Mouse (Mus musculus) intestine, embryonic 15.5 days (tissue): ENCODE data around the gene Bora. TPM values are rescaled to one million over a fixed set of nuclear protein-coding genes. Genes with fewer than 3 reads are reported as not detected.
A peak's percentile ranks its signal among the peaks of the same experiment; 100 is the strongest.
"Not testable (repeated sequence)": the region's sequence is repeated elsewhere in the genome, so short reads cannot be mapped to it uniquely, and the experiment has no call there.

Experiments used
- ATAC-seq: fragments of 200-750 bp; cut with Nextera tagmentation; 2 replicates; pipeline ENCODE4 v1.8.0; 2017; ENCODE audit warnings: moderate TSS enrichment, moderate library complexity
- H3K27ac ChIP-seq: fragments of 300-500 bp; sonication (generic); 2 replicates; pipeline ENCODE4 v1.5.1; 2015; ENCODE audit warnings: mild to moderate bottlenecking, inconsistent platforms
- H3K27me3 ChIP-seq: fragments of 300-500 bp; sonication (generic); replicated peaks from 2 replicates; pipeline ENCODE4 v1.6.1; 2015; ENCODE audit warnings: inconsistent platforms
- H3K36me3 ChIP-seq: fragments of 300-500 bp; sonication (generic); 2 replicates; pipeline ENCODE4 v1.6.1; 2015; ENCODE audit warnings: inconsistent platforms
- H3K4me1 ChIP-seq: fragments of 300-500 bp; sonication (generic); replicated peaks from 2 replicates; pipeline ENCODE4 v1.6.1; 2015; ENCODE audit warnings: inconsistent platforms
- H3K4me2 ChIP-seq: fragments of 300-500 bp; sonication (generic); replicated peaks from 2 replicates; pipeline ENCODE4 v1.6.1; 2015; ENCODE audit warnings: mild to moderate bottlenecking, inconsistent platforms
- H3K4me3 ChIP-seq: fragments of 300-500 bp; sonication (generic); replicated peaks from 2 replicates; pipeline ENCODE4 v1.5.1; 2015; ENCODE audit warnings: inconsistent platforms
- H3K9ac ChIP-seq: fragments of 300-500 bp; sonication (generic); 2 replicates; pipeline ENCODE4 v1.6.1; 2015; ENCODE audit warnings: inconsistent platforms
- H3K9me3 ChIP-seq: fragments of 300-500 bp; sonication (generic); 2 replicates; pipeline ENCODE4 v1.6.1; 2016; ENCODE audit warnings: inconsistent platforms
- WGBS: fragments of 180-500 bp; shearing (Covaris S2); methylation state at CpG from one replicate; pipeline ENCODE4 v1.1.7; 2015; 5-methylcytosine and 5-hydroxymethylcytosine counted together
- polyA plus RNA-seq: library from polyadenylated mRNA; unstranded; fragments of >200 nt; fragmentation: Nextera tagmentation; extraction: Ambion mirVana; gene quantifications from 2 replicates; pipeline ENCODE4 v1.2.1, GENCODE M21; 2015

The Bora gene
- polyA plus RNA-seq, result 61.2 and 61.8 TPM in 2 replicates

DNA sequence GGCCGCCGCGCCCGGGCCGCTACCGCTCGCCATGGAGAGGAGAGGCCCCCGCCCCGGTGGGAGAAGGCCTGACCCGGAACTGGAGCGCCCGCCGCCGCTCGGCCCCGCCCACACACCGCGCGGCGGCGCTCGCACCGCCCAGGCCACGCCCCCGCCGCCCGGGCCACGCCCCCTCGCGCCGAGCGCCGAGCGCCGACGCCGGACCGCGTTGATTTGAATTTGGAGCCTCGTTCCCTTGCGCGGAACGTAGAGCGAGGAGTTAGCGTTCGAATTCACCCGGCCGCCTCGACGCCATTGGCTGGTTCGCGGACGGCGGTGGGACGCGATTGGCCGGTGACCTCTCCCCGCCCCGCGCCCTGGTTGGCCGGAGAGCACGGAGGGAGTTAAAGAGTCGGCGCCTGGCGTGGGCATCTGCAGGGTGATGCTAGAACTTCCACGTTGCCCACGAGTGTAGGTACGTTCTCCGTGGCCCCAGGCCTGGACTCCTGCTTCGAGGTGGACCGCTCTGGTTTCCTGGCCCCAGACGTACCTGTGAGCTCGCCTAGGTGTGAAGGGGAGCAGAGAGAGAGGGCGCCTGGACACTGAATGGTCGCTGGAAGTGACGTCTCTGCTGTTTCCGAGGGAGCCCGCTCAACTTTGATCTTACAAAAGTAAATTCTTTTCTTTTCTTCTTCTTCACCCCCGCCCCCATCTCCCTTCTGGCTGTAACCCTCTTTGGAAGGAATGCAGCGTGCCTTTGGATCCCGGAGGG, at the start of gene Bora, which contains the start of gene Mzt1:
Gene Bora, plus strand, starts transcription at position 192 of the 751 bp plus-strand sequence.
Gene Mzt1, minus strand, starts transcription at position 104 of the 751 bp plus-strand sequence.
- no peaks in the 10 kb centered on the region for H3K27me3 ChIP-seq
- peaks cover 14% of the 10 kb centered on the region for H3K4me1 ChIP-seq
- no peaks in the 10 kb centered on the region for H3K9me3 ChIP-seq
- H3K9ac ChIP-seq, result peak within 1 kb of the TSS; percentile 92
- H3K36me3 ChIP-seq, result 0 out of 2 replicates have a peak, but pooled peaks cover 5% of the 10 kb centered on the region
- under 1% methylated on average over 78 of the region's 81 CpGs for WGBS
- H3K4me3 ChIP-seq, result peak within 1 kb of the TSS; percentile 93
- peak within 1 kb of the TSS; percentile 87 for H3K27ac ChIP-seq
- peak; percentile 96 for ATAC-seq
- H3K4me2 ChIP-seq, result peak within 1 kb of the TSS; percentile 61

DNA sequence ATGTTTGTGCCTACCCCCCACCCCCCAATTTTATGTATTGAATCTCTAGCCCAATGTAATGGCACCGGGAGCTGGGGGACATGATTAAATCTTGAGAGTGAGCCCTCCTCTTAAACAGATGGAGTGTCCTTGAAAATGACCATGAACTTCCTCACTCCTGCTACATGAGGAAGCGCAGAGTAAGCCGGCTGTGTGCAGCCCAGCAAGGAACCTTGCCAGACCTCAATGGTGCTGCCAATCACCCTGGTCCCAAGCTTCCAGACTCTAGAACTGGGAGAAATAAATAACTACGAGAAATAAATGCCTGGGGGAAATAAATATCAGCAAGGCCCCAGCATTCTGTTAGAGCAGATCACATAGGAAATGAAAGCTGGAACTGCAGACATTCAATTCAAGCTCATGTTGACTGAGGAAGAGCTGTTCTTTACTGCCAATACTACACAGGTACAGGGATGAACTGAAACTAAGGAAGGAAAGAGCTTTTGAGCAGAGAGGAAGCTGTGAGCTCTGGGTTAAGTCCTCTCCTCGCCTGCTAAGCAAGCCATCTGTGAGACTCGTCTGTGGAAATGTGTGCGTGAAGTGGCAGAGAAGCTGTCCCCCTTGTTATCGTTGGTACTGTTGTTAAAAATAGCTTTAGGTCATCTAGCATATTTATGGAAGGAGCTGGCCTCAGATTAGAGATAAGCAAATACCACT, 35.6 kb upstream of the Bora start:
- Histone ChIP-seq H3K9ac (no peak overlapping the region), H3K4me1 (no peaks in the 10 kb centered on the region), H3K27me3 (no peaks in the 10 kb centered on the region), H3K4me2 (no peak overlapping the region), H3K27ac (no peak overlapping the region), H3K9me3 (no peaks in the 10 kb centered on the region), H3K4me3 (no peak overlapping the region), H3K36me3 (no peaks in the 10 kb centered on the region)
- 0 out of 2 replicates have a peak, but pooled peaks have one; percentile 17 for ATAC-seq
- WGBS, result 55% methylated on average over 8 of the region's 8 CpGs

DNA sequence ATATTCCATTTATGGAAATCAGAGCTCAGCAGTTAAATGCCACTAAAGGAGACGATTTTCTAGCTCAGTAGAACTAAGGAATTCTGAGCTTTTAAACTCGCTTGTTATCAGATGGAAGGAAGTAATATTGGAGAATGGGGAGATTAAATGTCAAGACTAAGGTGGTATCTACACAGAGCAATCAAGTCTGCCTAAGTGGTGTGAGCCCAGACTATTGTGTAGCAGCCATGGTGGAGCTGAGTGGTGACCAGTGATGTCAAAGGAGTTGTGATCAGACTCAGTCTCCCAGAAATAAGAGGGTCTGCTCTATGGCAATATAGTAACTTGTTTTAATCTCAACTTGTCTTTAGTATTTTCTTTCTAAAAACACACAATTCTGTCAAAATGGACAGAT, 35.1 kb upstream of the Bora start:
- Histone ChIP-seq H3K27ac (no peak overlapping the region), H3K36me3 (no peaks in the 10 kb centered on the region), H3K4me3 (no peak overlapping the region), H3K9ac (no peak overlapping the region), H3K27me3 (no peaks in the 10 kb centered on the region), H3K4me2 (no peak overlapping the region), H3K4me1 (no peaks in the 10 kb centered on the region), H3K9me3 (no peaks in the 10 kb centered on the region)
- 33% methylated on average over 2 of the region's 2 CpGs for whole genome bisulfite sequencing
- no peak; the same call in 1 of the 2 replicates for ATAC-seq

DNA sequence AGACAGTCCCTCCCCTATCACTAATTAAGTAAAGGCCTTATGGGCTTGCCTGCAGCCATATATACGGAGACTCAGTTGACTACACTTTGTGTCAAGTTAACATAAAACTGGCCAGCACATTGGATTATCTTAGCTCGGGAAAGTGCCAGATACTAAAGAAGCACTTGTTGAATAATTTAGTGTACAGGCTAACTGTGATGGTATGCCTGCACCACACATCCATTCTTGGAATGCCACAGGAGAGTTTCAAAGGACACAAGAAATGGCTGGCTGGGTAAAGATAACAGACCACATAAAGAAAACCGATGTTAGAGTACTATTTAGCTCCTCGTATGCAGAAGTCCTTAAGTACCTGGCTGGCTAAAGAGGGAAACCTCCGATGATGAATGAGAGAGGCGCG, 27.3 kb upstream of the Bora start:
- Histone ChIP-seq H3K9ac (no peak overlapping the region), H3K27me3 (no peaks in the 10 kb centered on the region), H3K9me3 (no peaks in the 10 kb centered on the region), H3K4me3 (no peak overlapping the region), H3K27ac (no peak overlapping the region), H3K4me2 (no peak overlapping the region), H3K36me3 (no peaks in the 10 kb centered on the region), H3K4me1 (no peaks in the 10 kb centered on the region)
- no peak for ATAC-seq
- WGBS, result 64% methylated on average over 7 of the region's 7 CpGs

DNA sequence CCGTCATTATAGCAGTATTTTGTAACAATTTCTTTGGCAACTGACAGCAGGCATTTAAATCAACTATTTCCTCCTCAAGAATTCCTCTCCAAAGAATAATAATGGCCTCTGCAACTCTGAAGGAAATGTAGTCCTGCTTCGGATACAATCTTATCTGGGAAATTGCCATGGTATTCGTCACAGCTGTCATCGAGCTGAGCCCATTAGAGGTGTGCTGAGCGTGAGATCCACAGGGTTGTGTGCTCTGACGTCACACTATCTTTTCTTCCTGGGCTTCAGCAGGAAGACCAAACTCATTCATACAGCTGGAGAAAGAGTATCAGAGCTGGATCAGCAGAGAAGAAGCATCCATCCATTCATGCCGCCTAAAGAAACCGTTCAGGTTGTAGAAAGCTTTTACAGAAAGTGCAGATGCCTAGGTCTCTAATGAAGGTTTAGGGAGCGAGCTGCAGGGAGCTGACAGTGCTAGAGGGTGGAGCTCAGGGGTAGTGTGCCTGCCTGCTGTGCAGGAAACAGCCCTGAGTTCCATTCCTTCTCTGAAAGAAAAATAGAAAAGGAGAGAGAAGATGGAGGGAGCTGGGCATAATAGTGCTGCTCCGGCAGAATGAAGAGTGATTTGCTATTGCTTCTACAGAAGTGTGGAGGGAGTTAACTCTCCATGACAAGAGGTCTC, 26.8 kb upstream of the Bora start:
- Histone ChIP-seq H3K4me1 (no peaks in the 10 kb centered on the region), H3K27ac (no peak overlapping the region), H3K4me3 (no peak overlapping the region), H3K36me3 (no peaks in the 10 kb centered on the region), H3K9me3 (no peaks in the 10 kb centered on the region), H3K27me3 (no peaks in the 10 kb centered on the region), H3K4me2 (no peak overlapping the region), H3K9ac (no peak overlapping the region)
- no peak for ATAC-seq
- 41% methylated on average over 10 of the region's 10 CpGs for WGBS

DNA sequence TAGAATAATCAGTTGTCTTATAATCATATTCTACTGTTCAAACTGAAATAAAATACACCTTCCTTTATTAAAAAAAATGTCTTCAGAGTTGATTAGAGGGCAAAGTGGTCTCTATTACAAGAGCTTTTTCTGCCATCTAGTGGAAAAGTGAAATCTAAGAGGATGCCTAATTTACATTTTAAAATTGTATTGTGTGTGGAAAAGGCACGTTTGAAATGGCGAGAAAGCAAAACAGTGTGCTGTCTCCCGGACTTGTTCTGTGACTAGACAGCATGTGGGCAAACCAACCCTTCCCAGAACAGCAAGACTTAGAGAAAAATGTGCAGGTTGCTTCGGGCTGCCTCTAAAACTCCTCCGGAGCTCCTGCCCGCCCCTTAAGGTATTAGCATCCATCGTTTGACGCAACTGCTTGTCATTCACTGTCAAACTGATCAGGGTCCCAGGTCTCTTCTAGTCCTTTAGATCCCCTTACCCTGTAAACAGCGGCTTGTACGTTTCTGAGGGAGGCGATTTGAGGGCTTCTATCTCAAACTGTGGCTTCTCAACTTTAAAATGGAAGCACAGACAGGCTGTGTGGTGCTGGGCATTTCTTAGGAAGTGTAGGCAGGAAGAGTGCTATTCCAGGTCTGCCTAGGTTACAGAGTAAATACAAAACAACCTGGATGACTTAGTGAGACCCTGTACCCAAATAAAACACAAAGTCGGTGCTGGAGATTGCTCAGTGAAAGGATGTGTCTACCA, 23.5 kb upstream of the Bora start:
- Histone ChIP-seq H3K27ac (no peak overlapping the region), H3K4me2 (peak overlapping the region; percentile 45), H3K4me3 (no peak overlapping the region), H3K27me3 (no peaks in the 10 kb centered on the region), H3K9ac (no peak overlapping the region), H3K4me1 (no peaks in the 10 kb centered on the region), H3K9me3 (no peaks in the 10 kb centered on the region), H3K36me3 (no peaks in the 10 kb centered on the region)
- WGBS, result 43% methylated on average over 12 of the region's 12 CpGs
- no peak for ATAC-seq

DNA sequence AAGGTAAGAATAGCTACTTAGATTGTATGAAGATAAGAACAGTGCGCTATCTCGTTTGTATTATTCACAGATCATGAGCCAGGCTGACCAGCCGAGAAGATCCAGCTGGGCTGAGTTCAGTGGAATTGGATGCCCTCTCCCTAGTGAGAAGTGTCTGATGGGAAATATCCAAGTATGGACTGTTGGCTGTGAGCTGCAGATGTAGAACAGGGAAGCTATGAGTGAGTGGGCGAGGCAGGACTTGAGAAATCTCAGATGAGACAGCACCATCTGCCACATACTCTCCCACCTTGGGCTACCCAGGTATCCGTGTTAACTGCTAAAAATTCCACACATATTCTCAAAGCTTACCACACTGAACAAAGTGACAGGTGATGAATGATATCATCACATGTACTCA, 16.0 kb upstream of the Bora start:
- H3K9me3 ChIP-seq, result no peaks in the 10 kb centered on the region
- 68% methylated on average over 5 of the region's 5 CpGs for WGBS
- no peak for ATAC-seq

DNA sequence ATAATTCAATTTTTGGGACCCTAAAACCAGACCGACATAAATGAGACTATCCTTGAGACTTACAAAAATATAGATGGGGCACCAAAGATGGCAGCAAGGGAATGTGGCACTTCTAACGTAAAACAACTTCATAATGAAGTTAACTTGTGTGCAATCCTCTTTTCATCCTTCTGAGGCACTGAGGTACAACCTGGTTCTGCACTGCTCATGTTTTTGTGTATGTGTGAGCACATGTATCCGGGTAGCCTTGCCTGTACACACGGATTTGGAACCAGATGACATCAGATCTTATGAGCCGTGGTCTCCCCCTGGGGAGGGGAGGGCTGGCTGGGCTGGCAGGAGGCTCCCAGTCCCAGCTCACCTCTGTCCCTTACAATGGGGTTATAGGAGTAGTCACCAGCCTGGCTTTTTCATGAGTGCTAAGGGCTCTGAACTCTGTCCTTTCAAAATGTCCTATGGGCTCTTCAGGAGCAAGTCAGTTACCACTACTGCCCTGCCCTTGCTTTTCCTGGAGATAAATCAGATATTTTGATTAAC, 14.6 kb upstream of the Bora start:
- Histone ChIP-seq H3K27ac (no peak overlapping the region), H3K27me3 (no peaks in the 10 kb centered on the region), H3K9ac (no peak overlapping the region), H3K4me2 (no peak overlapping the region), H3K36me3 (no peaks in the 10 kb centered on the region), H3K4me3 (no peak overlapping the region), H3K9me3 (no peaks in the 10 kb centered on the region), H3K4me1 (no peaks in the 10 kb centered on the region)
- WGBS, result 89% methylated on average over 5 of the region's 5 CpGs
- peak; percentile 57 for ATAC-seq

More for the DNA sequence above, 16.0 kb upstream of the Bora start:
- Histone ChIP-seq H3K36me3 (no peaks in the 10 kb centered on the region), H3K4me3 (no peak overlapping the region), H3K27me3 (no peaks in the 10 kb centered on the region), H3K4me1 (no peaks in the 10 kb centered on the region), H3K4me2 (no peak overlapping the region), H3K27ac (no peak overlapping the region), H3K9ac (no peak overlapping the region)

DNA sequence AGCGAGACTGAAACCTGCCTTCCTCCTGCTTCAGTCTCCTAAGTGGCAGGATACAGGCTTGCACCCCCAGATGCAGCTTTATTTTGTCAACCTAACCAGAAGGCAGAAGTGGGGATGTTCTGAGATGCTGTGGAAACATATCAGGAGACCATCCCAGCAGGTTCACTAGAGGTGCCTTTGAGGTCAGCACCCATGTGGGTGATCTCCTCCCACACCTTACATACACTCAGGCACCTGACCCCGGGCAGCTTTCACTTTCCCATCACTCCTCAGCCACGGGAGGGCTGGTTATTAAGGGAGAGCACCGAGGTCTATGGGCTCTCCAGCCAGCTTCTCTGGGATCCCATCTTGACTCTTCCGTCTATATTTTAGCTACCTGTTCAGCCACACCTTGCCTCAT, 13.4 kb upstream of the Bora start:
- no peak overlapping the region for H3K4me3 ChIP-seq
- H3K4me2 ChIP-seq, result no peak overlapping the region
- no peaks in the 10 kb centered on the region; the same call in 1 of the 2 replicates for H3K4me1 ChIP-seq
- no peak for ATAC-seq
- no peaks in the 10 kb centered on the region for H3K27me3 ChIP-seq
- H3K27ac ChIP-seq, result no peak overlapping the region
- no peak overlapping the region for H3K9ac ChIP-seq
- WGBS, result 80% methylated on average over 5 of the region's 5 CpGs
- no peaks in the 10 kb centered on the region for H3K9me3 ChIP-seq
- H3K36me3 ChIP-seq, result no peaks in the 10 kb centered on the region

DNA sequence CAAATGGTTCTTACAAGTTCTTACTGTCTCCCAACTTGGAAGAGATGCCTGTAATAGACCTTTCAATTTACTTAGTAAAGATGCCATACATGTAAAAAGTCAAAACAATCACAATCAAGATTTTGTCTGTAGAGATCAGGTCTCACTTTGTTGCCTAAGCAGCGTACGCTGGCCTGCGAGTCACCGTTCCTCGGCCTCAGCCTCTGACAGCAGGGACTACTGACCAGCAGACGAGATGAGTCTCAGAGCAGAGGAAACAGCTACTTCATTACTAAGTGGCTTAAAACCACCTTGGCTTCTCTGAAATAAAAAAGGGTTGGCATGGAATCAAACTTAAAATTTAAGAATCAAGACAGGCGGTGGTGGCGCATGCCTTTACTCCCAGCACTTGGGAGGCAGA, 11.2 kb upstream of the Bora start:
- WGBS, result 90% methylated on average over 8 of the region's 8 CpGs
- H3K4me2 ChIP-seq, H3K4me1 ChIP-seq, H3K4me3 ChIP-seq, H3K9me3 ChIP-seq, H3K9ac ChIP-seq, H3K27me3 ChIP-seq, ATAC-seq, H3K36me3 ChIP-seq, H3K27ac ChIP-seq: not testable (repeated sequence)

DNA sequence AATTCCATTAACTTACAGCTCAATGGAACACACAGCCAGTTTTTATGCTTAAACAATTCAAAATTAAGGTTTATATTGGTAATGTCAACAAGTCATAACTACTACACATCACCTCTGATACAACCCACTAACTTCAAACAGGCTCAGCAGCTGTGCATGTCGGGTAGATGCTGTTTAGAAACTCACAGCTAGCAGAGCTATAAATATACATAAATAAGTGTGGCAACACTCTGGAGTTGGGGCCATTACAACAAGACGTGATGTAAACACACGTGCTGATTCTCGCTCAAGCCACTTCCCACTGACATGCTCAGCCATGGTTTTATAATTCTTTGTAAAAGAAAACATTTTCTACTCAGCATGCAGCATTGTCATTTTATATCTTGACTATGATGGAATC, 10.0 kb upstream of the Bora start:
- Histone ChIP-seq H3K27ac (no peak overlapping the region), H3K27me3 (no peaks in the 10 kb centered on the region), H3K4me1 (no peaks in the 10 kb centered on the region; the same call in 1 of the 2 replicates), H3K4me2 (no peak overlapping the region), H3K9ac (no peak overlapping the region), H3K36me3 (no peaks in the 10 kb centered on the region), H3K9me3 (no peaks in the 10 kb centered on the region), H3K4me3 (no peak overlapping the region)
- no peak for ATAC-seq
- WGBS, result 56% methylated on average over 4 of the region's 4 CpGs
